Mouse (Mus musculus) layer of hippocampus, adult 18-20 months (tissue): ENCODE results near the gene Tnfsf10. TPM values are rescaled to one million over a fixed set of nuclear protein-coding genes. Genes with fewer than 3 reads are reported as not detected.

Experiments used
- DNase-seq, 2 experiments: peaks; one replicate each; pipeline ENCODE4 v3.0.0; 2022; ENCODE audit warnings: low spot score in 2 of 2
- total RNA-seq, 2 experiments: library from RNA; stranded (reverse); gene quantifications; 2 replicates each; pipeline ENCODE4 v1.2.3; 2021

Gene Tnfsf10
- total RNA-seq, 2 experiments from 2014 or later: 0.63 to 0.72 TPM

- no peak for DNase-seq
These were observed 53.3 kb downstream of the Tnfsf10 start for GRCm38 (mm10) chr3:27370125-27370524.

- no peak for DNase-seq
These were observed 53.9 kb downstream of the Tnfsf10 start for GRCm38 (mm10) chr3:27370582-27371275.

GRCm38 (mm10) chr3:27371276-27371621 is 54.4 kb downstream of the Tnfsf10 start, which contains the start of gene Ghsr:
Gene Ghsr (plus strand): TSS chr3:27371351.
- DNase-seq: no peak

- no peak for DNase-seq
These were observed 55.2 kb downstream of the Tnfsf10 start for GRCm38 (mm10) chr3:27371725-27372650.

GRCm38 (mm10) chr3:27374396-27374795 is 57.6 kb downstream of the Tnfsf10 start:
- no peak for DNase-seq

- no peak for DNase-seq
These were observed 61.1 kb downstream of the Tnfsf10 start for GRCm38 (mm10) chr3:27377935-27378334.

- DNase-seq: no peak
These were observed 68.0 kb downstream of the Tnfsf10 start for GRCm38 (mm10) chr3:27384836-27385235.

GRCm38 (mm10) chr3:27389923-27390322 is 73.1 kb downstream of the Tnfsf10 start:
- no peak for DNase-seq

Other genes starting within 250 kb of the Tnfsf10 start
- under 1 TPM; 0.28 to 0.54 TPM for gene Ect2, start 163.2 kb upstream of the Tnfsf10 start, total RNA-seq
- gene Nceh1, start 134.1 kb upstream of the Tnfsf10 start, total RNA-seq: 100 to 1,000 TPM; 108 to 114 TPM
- gene Ghsr, start 54.3 kb downstream of the Tnfsf10 start, total RNA-seq: 1 to 10 TPM; 1.4 to 1.7 TPM